17 mouse cellular contexts compared by ENCODE assay signal in genomic region chr10:52787075-52787474, GRCm38 (mm10).
A peak's percentile ranks its signal among the peaks of the same experiment; 100 is the strongest.
DNase-seq lines count a peak whose midpoint lies in the region; ATAC-seq lines count a peak whose summit lies in the region.
"Had no signal": no experiment of that assay in that cellular context is flagged by ENCODE, and none has a peak within 500 bp of the region (broad histone marks: within the 10 kb centered on the region; RNA-seq: fewer than 3 reads in every experiment).

No protein-coding gene starts in this region.

- H3K9me3 ChIP-seq in intestine, embryonic 16.5 days (ENCODE audit: control insufficient read depth, low read length), result no peaks in the 10 kb centered on the region
- H3K9me3 ChIP-seq: heart, embryonic 12.5 days; kidney, embryonic 15.5 days; limb, embryonic 12.5 days; liver, embryonic 15.5 days; neural tube, embryonic 13.5 days had no signal

- no peak overlapping the region for H3K4me2 ChIP-seq in intestine, embryonic 16.5 days (ENCODE audit: low read depth, low read length)
- H3K4me2 ChIP-seq: heart, embryonic 12.5 days; kidney, embryonic 15.5 days; limb, embryonic 12.5 days; liver, embryonic 15.5 days; neural tube, embryonic 13.5 days had no signal

- DNase-seq in layer of hippocampus, adult 11-12 months (ENCODE audit: low spot score), result peak; percentile 71
- no peak for DNase-seq in layer of hippocampus, postnatal 10 days (ENCODE audit: low spot score in 2 of 2)
- peak; percentile 15 to 44 for DNase-seq in frontal cortex, postnatal 14 days (ENCODE audit: low spot score in 2 of 2)
- peak; percentile 53 to 74 for DNase-seq in left cerebral cortex, adult 18-20 months (ENCODE audit: low spot score in 2 of 2)
- peak; percentile 43 for DNase-seq in right cerebral cortex, postnatal 25 days
- no peak for DNase-seq in embryo, embryonic 11 days
- DNase-seq: gastrocnemius, postnatal 36 days; thymus, adult 2 months had no signal

- H3K27me3 ChIP-seq in intestine, embryonic 16.5 days (replicated peaks; ENCODE audit: control insufficient read depth, insufficient read depth, low read length), result no peaks in the 10 kb centered on the region
- H3K27me3 ChIP-seq: heart, embryonic 12.5 days; kidney, embryonic 15.5 days; limb, embryonic 12.5 days; liver, embryonic 15.5 days; neural tube, embryonic 13.5 days had no signal

- ATAC-seq in intestine, embryonic 16.5 days, result no peak
- no peak for ATAC-seq in megakaryocyte progenitor cell, adult 5-6 weeks (replicated peaks; ENCODE audit: poor library complexity)
- ATAC-seq: inflammation-experienced regulatory T-cells, adult 6 months had no signal

- no peak overlapping the region for H3K9ac ChIP-seq in intestine, embryonic 16.5 days (ENCODE audit: low read depth, low read length)
- H3K9ac ChIP-seq: heart, embryonic 12.5 days; kidney, embryonic 15.5 days; limb, embryonic 12.5 days; liver, embryonic 15.5 days; neural tube, embryonic 13.5 days had no signal

- no peak overlapping the region for H3K27ac ChIP-seq in intestine, embryonic 16.5 days (ENCODE audit: low read length)
- H3K27ac ChIP-seq: kidney, embryonic 15.5 days; limb, embryonic 12.5 days; liver, embryonic 15.5 days; neural tube, embryonic 13.5 days had no signal

- no peaks in the 10 kb centered on the region for H3K4me1 ChIP-seq in intestine, embryonic 16.5 days (ENCODE audit: control insufficient read depth, insufficient read depth, low read length)
- H3K4me1 ChIP-seq: heart, embryonic 12.5 days; kidney, embryonic 15.5 days; limb, embryonic 12.5 days; liver, embryonic 15.5 days; neural tube, embryonic 13.5 days had no signal

- H3K4me3 ChIP-seq in intestine, embryonic 16.5 days (ENCODE audit: low read length), result no peak overlapping the region
- H3K4me3 ChIP-seq: erythroblast, embryonic 14.5 days; heart, embryonic 12.5 days; kidney, embryonic 15.5 days; limb, embryonic 12.5 days; liver, embryonic 15.5 days; neural tube, embryonic 13.5 days had no signal

- no peaks in the 10 kb centered on the region for H3K36me3 ChIP-seq in intestine, embryonic 16.5 days (ENCODE audit: control insufficient read depth, insufficient read depth, low read length)
- H3K36me3 ChIP-seq: heart, embryonic 12.5 days; kidney, embryonic 15.5 days; limb, embryonic 12.5 days; liver, embryonic 15.5 days; neural tube, embryonic 13.5 days had no signal

- WGBS in intestine, embryonic 16.5 days, result 65% methylated on average over 2 of the region's 2 CpGs

Comparison
In these comparisons a context has a peak if more than half of its experiments do, and no peak if none do; other contexts are left out.
1. DNase-seq: peak in layer of hippocampus, adult 11-12 months (single experiment), frontal cortex, postnatal 14 days (2 of 2), left cerebral cortex, adult 18-20 months (2 of 2) and right cerebral cortex, postnatal 25 days (single experiment); none in layer of hippocampus, postnatal 10 days (0 of 2) and embryo, embryonic 11 days (single experiment).